Mouse (Mus musculus) liver, adult 2 months (tissue): Measurements from ENCODE around the gene Zzef1.

Experiments
- CTCF ChIP-seq: fragments of 200-500 bp; IDR thresholded peaks from 2 replicates; pipeline ENCODE4 v1.5.1; 2011; ENCODE audit warnings: low read depth, low read length, control low read depth
- POLR2A ChIP-seq: fragments of 200-500 bp; IDR thresholded peaks from 2 replicates; pipeline ENCODE4 v1.6.1; 2011; ENCODE audit warnings: low read length, control low read depth; ENCODE audit not compliant: insufficient read depth; ENCODE audit errors: extremely low read depth

DNA sequence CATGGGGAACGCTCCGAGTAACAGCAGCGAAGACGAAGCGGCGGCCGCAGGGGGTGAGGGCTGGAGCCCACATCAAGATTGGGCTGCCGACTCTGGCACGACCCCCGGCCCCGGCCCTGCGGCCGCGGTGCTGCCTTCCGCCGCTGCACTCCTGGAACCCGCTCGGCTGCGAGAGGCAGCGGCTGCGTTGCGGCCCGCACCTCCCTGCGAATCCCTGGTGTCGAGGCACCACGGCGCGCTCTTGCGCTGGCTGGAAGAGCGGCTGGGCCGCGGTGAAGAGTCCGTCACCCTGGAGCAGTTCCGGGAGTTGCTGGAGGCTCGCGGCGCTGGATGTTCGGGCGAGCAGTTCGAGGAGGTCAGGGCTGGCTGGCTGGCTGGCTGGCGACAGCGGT lies 266 bp downstream of the Zzef1 start:
- TF ChIP-seq CTCF: no peak
- TF ChIP-seq POLR2A: no peak
